Mouse (Mus musculus) heart, embryonic 14.5 days (tissue): ENCODE data around the gene Amt. TPM values are rescaled to one million over a fixed set of nuclear protein-coding genes. Genes with fewer than 3 reads are reported as not detected.

ENCODE experiments used
- ATAC-seq: fragments of 200-750 bp; cut with Nextera tagmentation; 2 replicates; pipeline ENCODE4 v1.8.0; 2017; ENCODE audit warnings: low read depth, moderate TSS enrichment; ENCODE audit not compliant: insufficient number of reproducible peaks, insufficient read depth, low FRiP score
- H3K27ac ChIP-seq, 2 experiments: fragments of 200-500 bp in 1 of 2; fragments of 300-500 bp in 1 of 2; sonication (generic) in 1 of 2; replicated peaks in 1 of 2; 2 replicates each; pipeline ENCODE4 v1.5.1; 2012 to 2014; ENCODE audit warnings: low read depth in 2 of 2, low read length in 2 of 2, control low read depth in 1 of 2, mild to moderate bottlenecking in 1 of 2, mixed read lengths in 1 of 2; ENCODE audit not compliant: control insufficient read depth in 1 of 2, insufficient read depth in 1 of 2
- H3K27me3 ChIP-seq: fragments of 300-500 bp; sonication (generic); 2 replicates; pipeline ENCODE4 v1.6.1; 2014; ENCODE audit warnings: mild to moderate bottlenecking, low read length, control low read depth; ENCODE audit not compliant: control insufficient read depth, insufficient read depth
- H3K36me3 ChIP-seq: fragments of 300-500 bp; sonication (generic); 2 replicates; pipeline ENCODE4 v1.6.1; 2014; ENCODE audit warnings: mild to moderate bottlenecking, control low read depth, low read length, mixed read lengths; ENCODE audit not compliant: control insufficient read depth, insufficient read depth
- H3K4me1 ChIP-seq, 2 experiments: fragments of 200-500 bp in 1 of 2; fragments of 300-500 bp in 1 of 2; sonication (generic) in 1 of 2; 2 replicates each; pipeline ENCODE4 v1.6.1; 2012 to 2014; ENCODE audit warnings: low read length in 2 of 2, control low read depth in 1 of 2, mixed read lengths in 1 of 2; ENCODE audit not compliant: control insufficient read depth in 2 of 2, insufficient read depth in 2 of 2
- H3K4me2 ChIP-seq: fragments of 300-500 bp; sonication (generic); 2 replicates; pipeline ENCODE4 v1.6.1; 2014; ENCODE audit warnings: mild to moderate bottlenecking, low read length
- H3K4me3 ChIP-seq, 2 experiments: fragments of 200-500 bp in 1 of 2; fragments of 300-500 bp in 1 of 2; sonication (generic) in 1 of 2; 2 replicates each; pipeline ENCODE4 v1.5.1; 2012 to 2014; ENCODE audit warnings: low read length in 2 of 2, mild to moderate bottlenecking in 2 of 2, control low read depth in 1 of 2, low read depth in 1 of 2, moderate library complexity in 1 of 2; ENCODE audit not compliant: control insufficient read depth in 1 of 2, insufficient read depth in 1 of 2
- H3K9ac ChIP-seq: fragments of 300-500 bp; sonication (generic); 2 replicates; pipeline ENCODE4 v1.6.1; 2014; ENCODE audit warnings: mild to moderate bottlenecking, low read length
- H3K9me3 ChIP-seq: fragments of 300-500 bp; sonication (generic); 2 replicates; pipeline ENCODE4 v1.6.1; 2016; ENCODE audit warnings: low read length, control low read depth; ENCODE audit not compliant: control insufficient read depth
- WGBS: fragments of 180-500 bp; shearing (Covaris S2); extraction: QIAGEN DNeasy Blood & Tissue Kit; methylation state at CpG from one replicate; pipeline ENCODE4 v1.1.7; 2014; 5-methylcytosine and 5-hydroxymethylcytosine counted together
- polyA plus RNA-seq: library from polyadenylated mRNA; unstranded; fragments of >200 nt; fragmentation: Nextera tagmentation; extraction: Ambion mirVana; gene quantifications from 2 replicates; pipeline ENCODE4 v1.2.1, GENCODE M21; 2014

The Amt gene
- polyA plus RNA-seq, 1 experiment from 2014 or later: 10.4 TPM

DNA sequence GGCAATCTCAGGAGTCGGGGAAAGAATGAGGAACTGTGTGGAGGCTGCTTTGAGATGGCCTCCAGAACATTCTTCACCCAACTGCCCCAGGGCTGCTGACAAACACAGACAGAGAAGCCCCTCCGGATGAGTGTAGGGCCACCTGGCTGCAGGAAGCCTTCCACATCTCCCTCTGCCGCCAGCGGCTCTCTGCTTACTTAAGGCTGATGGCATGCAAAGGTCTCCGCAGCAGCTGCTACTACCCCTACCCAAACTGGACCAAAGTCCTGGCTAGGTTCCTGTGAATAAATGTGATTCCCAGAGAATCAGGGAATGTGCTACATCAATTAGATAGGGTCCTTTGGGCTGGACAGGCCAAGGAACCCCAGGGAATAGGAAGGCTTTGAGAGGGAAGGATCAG lies 24.0 kb upstream of the Amt start:
- no peak for ATAC-seq
- H3K36me3 ChIP-seq: no peaks in the 10 kb centered on the region
- no peaks in the 10 kb centered on the region for H3K27me3 ChIP-seq
- no peak overlapping the region for H3K4me3 ChIP-seq
- peaks cover 22 to 27% of the 10 kb centered on the region in 2 experiments for H3K4me1 ChIP-seq
- H3K27ac ChIP-seq: no peak overlapping the region
- H3K4me2 ChIP-seq: no peak overlapping the region
- H3K9me3 ChIP-seq: no peaks in the 10 kb centered on the region
- 45% methylated on average over 5 of the region's 5 CpGs for WGBS
- H3K9ac ChIP-seq: no peak overlapping the region

- no peaks in the 10 kb centered on the region for H3K27me3 ChIP-seq
- WGBS: 84% methylated on average over 4 of the region's 4 CpGs
- H3K9me3 ChIP-seq: no peaks in the 10 kb centered on the region
- H3K9ac ChIP-seq: no peak overlapping the region
- no peak overlapping the region for H3K27ac ChIP-seq
- no peak overlapping the region for H3K4me2 ChIP-seq
- ATAC-seq: no peak
- H3K36me3 ChIP-seq: no peaks in the 10 kb centered on the region
- H3K4me1 ChIP-seq: peaks cover 18 to 21% of the 10 kb centered on the region in 2 experiments
- H3K4me3 ChIP-seq: no peak overlapping the region
Measured at GRCm38 (mm10) chr9:108273485-108273884, 23.2 kb upstream of the Amt start.

- Histone ChIP-seq H3K4me1 (peaks cover 15 to 19% of the 10 kb centered on the region in 2 experiments), H3K9ac (no peak overlapping the region), H3K36me3 (no peaks in the 10 kb centered on the region), H3K9me3 (no peaks in the 10 kb centered on the region), H3K27ac (peak overlapping the region in 1 of 2 experiments; percentile 42; a peak in 1 of 4 replicates), H3K4me3 (no peak overlapping the region), H3K4me2 (no peak overlapping the region), H3K27me3 (no peaks in the 10 kb centered on the region)
- 67% methylated on average over 5 of the region's 5 CpGs for WGBS
- no peak for ATAC-seq
Measured at GRCm38 (mm10) chr9:108274476-108275330, 21.9 kb upstream of the Amt start.

DNA sequence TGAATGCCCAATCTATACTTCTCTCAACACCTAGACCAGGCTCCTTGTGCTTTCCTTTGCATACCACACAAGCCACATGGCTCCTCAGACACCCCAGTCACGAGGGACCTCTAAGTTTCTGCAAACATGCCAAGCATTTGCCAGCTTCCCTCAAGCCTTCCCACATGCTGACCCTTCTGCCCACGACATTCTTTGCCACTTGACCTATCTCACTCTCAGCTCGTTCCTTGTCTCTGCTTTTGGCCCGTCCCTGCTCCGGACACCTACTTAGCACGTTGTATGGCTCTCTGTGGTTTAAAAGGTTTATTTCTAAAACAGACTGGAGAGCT lies 21.4 kb upstream of the Amt start:
- Histone ChIP-seq H3K27me3 (no peaks in the 10 kb centered on the region), H3K27ac (peak overlapping the region in 1 of 2 experiments; percentile 42; a peak in 1 of 4 replicates)
- WGBS: 17% methylated on average over 6 of the region's 6 CpGs

DNA sequence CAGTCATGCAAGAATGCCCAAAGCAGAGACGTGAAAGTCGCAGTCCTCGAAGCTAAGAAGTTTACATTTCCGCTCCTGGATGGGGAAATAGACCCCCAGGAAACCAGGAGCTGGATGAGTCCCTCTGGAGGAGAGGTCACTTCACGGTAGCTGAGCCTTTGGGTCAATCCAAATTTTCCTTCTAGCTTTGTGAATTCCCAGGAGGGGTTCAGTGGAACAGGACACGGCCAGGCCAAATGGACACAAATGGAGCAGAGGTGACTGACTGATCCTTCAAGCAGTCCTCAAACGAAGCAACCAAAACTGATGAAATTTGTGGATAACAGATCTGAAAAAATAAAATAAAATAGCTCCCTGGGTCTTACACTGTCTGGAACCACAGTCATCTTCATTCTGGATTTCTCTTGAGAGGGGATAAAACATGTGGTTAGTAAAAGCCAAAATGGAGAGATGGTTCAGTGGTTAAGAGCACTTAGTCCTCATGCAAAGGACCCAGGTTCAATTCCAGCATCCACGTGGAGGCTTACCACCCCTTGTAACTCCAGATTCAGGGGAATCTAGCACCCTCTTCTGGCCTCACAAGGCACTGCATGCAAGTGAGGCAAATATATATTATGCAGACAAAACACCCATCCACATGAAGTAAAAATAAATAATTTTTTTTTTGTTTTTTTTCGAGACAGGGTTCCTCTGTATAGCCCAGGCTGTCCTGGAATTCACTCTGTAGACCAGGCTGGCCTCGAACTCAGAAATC lies 17.8 kb upstream of the Amt start:
- Histone ChIP-seq H3K27me3 (no peaks in the 10 kb centered on the region), H3K27ac (no peak overlapping the region), H3K9me3 (no peaks in the 10 kb centered on the region), H3K9ac (no peak overlapping the region), H3K4me3 (no peak overlapping the region), H3K4me2 (no peak overlapping the region), H3K4me1 (peaks cover 11 to 19% of the 10 kb centered on the region in 2 experiments), H3K36me3 (no peaks in the 10 kb centered on the region)
- no peak for ATAC-seq
- 71% methylated on average over 10 of the region's 10 CpGs for WGBS

More for the DNA sequence above, 21.4 kb upstream of the Amt start:
- Histone ChIP-seq H3K4me1 (peaks cover 15 to 19% of the 10 kb centered on the region in 2 experiments), H3K4me2 (no peak overlapping the region), H3K9ac (no peak overlapping the region), H3K9me3 (no peaks in the 10 kb centered on the region), H3K4me3 (no peak overlapping the region), H3K36me3 (no peaks in the 10 kb centered on the region)
- ATAC-seq: no peak

DNA sequence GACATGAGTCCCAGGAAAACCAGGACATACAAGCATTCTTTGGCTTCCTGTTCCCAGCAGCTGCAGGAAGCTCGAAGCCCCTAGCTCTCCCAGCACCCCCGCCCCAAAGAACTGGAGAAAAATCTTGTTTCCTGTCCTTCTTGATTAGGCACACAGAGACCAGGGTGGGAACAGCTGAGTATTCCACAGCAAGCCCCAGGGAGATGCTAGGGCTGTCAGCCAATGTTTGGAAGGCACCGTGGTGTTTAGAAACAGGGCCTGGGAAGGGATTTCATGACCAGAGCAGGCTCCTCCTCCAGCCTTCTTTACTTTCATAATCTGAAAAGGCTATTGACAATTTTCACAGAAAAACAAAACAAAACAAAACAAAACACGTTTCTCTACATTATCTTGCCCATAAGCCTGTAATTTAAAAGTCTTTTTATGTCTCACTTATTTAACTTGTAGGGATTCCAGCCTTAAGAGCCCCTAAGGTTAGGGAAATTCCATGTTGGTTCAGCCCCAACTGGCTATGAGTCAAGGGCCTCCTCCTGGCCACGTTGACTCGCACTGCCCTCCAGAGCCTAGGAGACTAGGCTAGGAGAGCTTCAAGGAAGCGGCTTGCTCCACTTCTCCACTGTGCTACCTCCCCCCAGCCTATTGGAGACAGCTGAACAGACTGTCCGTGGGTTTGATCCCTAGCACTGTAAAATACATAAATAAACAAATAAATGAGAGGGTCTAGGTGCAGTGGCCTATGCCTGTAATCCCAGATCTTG lies 16.4 kb upstream of the Amt start:
- no peaks in the 10 kb centered on the region for H3K27me3 ChIP-seq
- H3K4me1 ChIP-seq: peaks cover 2 to 8% of the 10 kb centered on the region in 2 experiments
- no peak overlapping the region for H3K4me2 ChIP-seq
- ATAC-seq: peak; percentile 51
- H3K27ac ChIP-seq: peak overlapping the region; percentile 39 to 61
- WGBS: 36% methylated on average over 8 of the region's 8 CpGs
- no peak overlapping the region for H3K4me3 ChIP-seq
- H3K9ac ChIP-seq: no peak overlapping the region
- H3K36me3 ChIP-seq: no peaks in the 10 kb centered on the region
- H3K9me3 ChIP-seq: no peaks in the 10 kb centered on the region

- ATAC-seq: peak; percentile 49; the same call in 1 of the 2 replicates
- Histone ChIP-seq H3K4me1 (peaks cover 0 to 4% of the 10 kb centered on the region in 2 experiments; a peak in 1 of 4 replicates), H3K4me3 (no peak overlapping the region), H3K4me2 (no peak overlapping the region), H3K9ac (no peak overlapping the region), H3K27ac (no peak overlapping the region), H3K9me3 (no peaks in the 10 kb centered on the region), H3K36me3 (no peaks in the 10 kb centered on the region), H3K27me3 (no peaks in the 10 kb centered on the region)
- 5% methylated on average over 6 of the region's 6 CpGs for WGBS
Measured at GRCm38 (mm10) chr9:108284410-108284809, 12.2 kb upstream of the Amt start.
